Mouse (Mus musculus) left cerebral cortex, adult 18-20 months (tissue): ENCODE results near the gene Fhl1. TPM values are rescaled to one million over a fixed set of nuclear protein-coding genes. Genes with fewer than 3 reads are reported as not detected.

Experiments used
- total RNA-seq, 2 experiments: library from RNA; stranded (reverse); gene quantifications; 2 replicates each; pipeline ENCODE4 v1.2.3; 2021

Fhl1 gene
- total RNA-seq, 2 experiments from 2014 or later, result 83.4 to 90.6 TPM

Other genes starting within 250 kb of the Fhl1 start
- gene Gm10477, start 207.0 kb upstream of the Fhl1 start, total RNA-seq, result not detected
- not detected for gene Gm648, start 182.2 kb upstream of the Fhl1 start, total RNA-seq
- gene Mmgt1, start 133.7 kb upstream of the Fhl1 start, total RNA-seq, result 10 to 100 TPM; 24.4 to 25.0 TPM
- 100 to 1,000 TPM; 114 TPM for gene Slc9a6, start 122.0 kb upstream of the Fhl1 start, total RNA-seq
- not detected for gene Map7d3, start 90.5 kb downstream of the Fhl1 start, total RNA-seq
- gene Adgrg4, start 138.4 kb downstream of the Fhl1 start, total RNA-seq, result not detected